Mouse (Mus musculus) hindbrain, embryonic 16.5 days (tissue): Measurements from ENCODE around the gene Cadps. TPM values are rescaled to one million over a fixed set of nuclear protein-coding genes. Genes with fewer than 3 reads are reported as not detected.

Experiments used
- ATAC-seq: fragments of 200-750 bp; cut with Nextera tagmentation; 2 replicates; pipeline ENCODE4 v1.8.0; 2017; ENCODE audit warnings: moderate TSS enrichment, moderate library complexity
- H3K27ac ChIP-seq: fragments of 300-500 bp; sonication (generic); 2 replicates; pipeline ENCODE4 v1.5.1; 2014; ENCODE audit warnings: low read depth, mild to moderate bottlenecking, control low read depth, low read length, moderate library complexity
- H3K27me3 ChIP-seq: fragments of 300-500 bp; sonication (generic); replicated peaks from 2 replicates; pipeline ENCODE4 v1.6.1; 2014; ENCODE audit warnings: low read length; ENCODE audit not compliant: control insufficient read depth, insufficient read depth
- H3K36me3 ChIP-seq: fragments of 300-500 bp; sonication (generic); 2 replicates; pipeline ENCODE4 v1.6.1; 2014; ENCODE audit warnings: mild to moderate bottlenecking, low read length, moderate library complexity, mixed read lengths; ENCODE audit not compliant: control insufficient read depth, insufficient read depth
- H3K4me1 ChIP-seq: fragments of 300-500 bp; sonication (generic); 2 replicates; pipeline ENCODE4 v1.6.1; 2014; ENCODE audit warnings: low read depth, low read length; ENCODE audit not compliant: control insufficient read depth, insufficient read depth
- H3K4me2 ChIP-seq: fragments of 300-500 bp; sonication (generic); 2 replicates; pipeline ENCODE4 v1.6.1; 2014; ENCODE audit warnings: mild to moderate bottlenecking, low read length, control low read depth, moderate library complexity
- H3K4me3 ChIP-seq: fragments of 300-500 bp; sonication (generic); 2 replicates; pipeline ENCODE4 v1.5.1; 2014; ENCODE audit warnings: mild to moderate bottlenecking, low read length, control low read depth, moderate library complexity
- H3K9ac ChIP-seq: fragments of 300-500 bp; sonication (generic); 2 replicates; pipeline ENCODE4 v1.6.1; 2014; ENCODE audit warnings: low read depth, mild to moderate bottlenecking, control low read depth, low read length, moderate library complexity
- H3K9me3 ChIP-seq: fragments of 300-500 bp; sonication (generic); 2 replicates; pipeline ENCODE4 v1.6.1; 2014; ENCODE audit warnings: mild to moderate bottlenecking, low read length, moderate library complexity; ENCODE audit not compliant: control insufficient read depth
- WGBS: fragments of 180-500 bp; shearing (Covaris S2); extraction: QIAGEN DNeasy Blood & Tissue Kit; methylation state at CpG from one replicate; pipeline ENCODE4 v1.1.7; 2014; 5-methylcytosine and 5-hydroxymethylcytosine counted together
- polyA plus RNA-seq: library from polyadenylated mRNA; unstranded; fragments of >200 nt; fragmentation: Nextera tagmentation; extraction: Ambion mirVana; gene quantifications from 2 replicates; pipeline ENCODE4 v1.2.1, GENCODE M21; 2015

The Cadps gene
- polyA plus RNA-seq, 1 experiment from 2014 or later = 49.0 TPM

- Histone ChIP-seq H3K27ac (peak overlapping the region; percentile 49), H3K36me3 (no peaks in the 10 kb centered on the region), H3K9me3 (no peaks in the 10 kb centered on the region), H3K4me1 (peaks cover 14% of the 10 kb centered on the region), H3K27me3 (no peaks in the 10 kb centered on the region), H3K4me2 (no peak overlapping the region), H3K9ac (no peak overlapping the region), H3K4me3 (no peak overlapping the region)
- 65% methylated on average over 7 of the region's 7 CpGs for WGBS
- ATAC-seq = peak; percentile 51
These were observed 263.8 kb downstream of the Cadps start for GRCm38 (mm10) chr14:12558920-12559573.

GRCm38 (mm10) chr14:12554486-12554885, 268.4 kb downstream of the Cadps start:
- Histone ChIP-seq H3K4me1 (peaks cover 10% of the 10 kb centered on the region), H3K4me3 (no peak overlapping the region), H3K36me3 (no peaks in the 10 kb centered on the region), H3K9ac (no peak overlapping the region), H3K4me2 (no peak overlapping the region), H3K27me3 (no peaks in the 10 kb centered on the region), H3K27ac (no peak overlapping the region), H3K9me3 (no peaks in the 10 kb centered on the region)
- no peak for ATAC-seq
- 64% methylated on average over 2 of the region's 2 CpGs for WGBS

- H3K27me3 ChIP-seq = no peaks in the 10 kb centered on the region
- no peak overlapping the region for H3K4me2 ChIP-seq
- H3K9ac ChIP-seq = no peak overlapping the region
- ATAC-seq = no peak
- no peak overlapping the region for H3K27ac ChIP-seq
- no peaks in the 10 kb centered on the region for H3K9me3 ChIP-seq
- WGBS = 43% methylated on average over 6 of the region's 6 CpGs
- peaks cover 2% of the 10 kb centered on the region; the same call in 1 of the 2 replicates for H3K36me3 ChIP-seq
- no peaks in the 10 kb centered on the region for H3K4me1 ChIP-seq
- H3K4me3 ChIP-seq = no peak overlapping the region
These were observed 271.5 kb downstream of the Cadps start for GRCm38 (mm10) chr14:12551353-12551752.

GRCm38 (mm10) chr14:12550931-12551330, 271.9 kb downstream of the Cadps start:
- Histone ChIP-seq H3K27ac (no peak overlapping the region), H3K9ac (no peak overlapping the region), H3K27me3 (no peaks in the 10 kb centered on the region), H3K4me3 (no peak overlapping the region), H3K4me2 (no peak overlapping the region), H3K9me3 (no peaks in the 10 kb centered on the region), H3K36me3 (peaks cover 6% of the 10 kb centered on the region), H3K4me1 (no peaks in the 10 kb centered on the region)
- no peak for ATAC-seq
- 47% methylated on average over 5 of the region's 5 CpGs for WGBS

- Histone ChIP-seq H3K9me3 (no peaks in the 10 kb centered on the region), H3K27ac (no peak overlapping the region), H3K36me3 (peaks cover 8% of the 10 kb centered on the region), H3K4me1 (no peaks in the 10 kb centered on the region), H3K4me2 (no peak overlapping the region), H3K4me3 (no peak overlapping the region), H3K9ac (no peak overlapping the region), H3K27me3 (no peaks in the 10 kb centered on the region)
- ATAC-seq = no peak
These were observed 273.6 kb downstream of the Cadps start for GRCm38 (mm10) chr14:12549290-12549689.

- H3K27me3 ChIP-seq = no peaks in the 10 kb centered on the region
- no peak overlapping the region for H3K4me2 ChIP-seq
- H3K4me3 ChIP-seq = no peak overlapping the region
- no peak overlapping the region for H3K27ac ChIP-seq
- H3K9me3 ChIP-seq = no peaks in the 10 kb centered on the region
- ATAC-seq = no peak
- no peak overlapping the region for H3K9ac ChIP-seq
- H3K4me1 ChIP-seq = no peaks in the 10 kb centered on the region
- WGBS = 97% methylated on average over 4 of the region's 4 CpGs
- peaks cover 8% of the 10 kb centered on the region for H3K36me3 ChIP-seq
These were observed 275.4 kb downstream of the Cadps start for GRCm38 (mm10) chr14:12547496-12547895.

GRCm38 (mm10) chr14:12541733-12542132, 281.1 kb downstream of the Cadps start:
- Histone ChIP-seq H3K4me2 (no peak overlapping the region), H3K9me3 (no peaks in the 10 kb centered on the region), H3K36me3 (peaks cover 6% of the 10 kb centered on the region; the same call in 1 of the 2 replicates), H3K27ac (no peak overlapping the region), H3K4me1 (no peaks in the 10 kb centered on the region), H3K4me3 (no peak overlapping the region), H3K27me3 (no peaks in the 10 kb centered on the region), H3K9ac (no peak overlapping the region)
- 43% methylated on average over 2 of the region's 2 CpGs for WGBS
- 0 out of 2 replicates have a peak, but pooled peaks have one; percentile 41 for ATAC-seq

GRCm38 (mm10) chr14:12539071-12539470, 283.8 kb downstream of the Cadps start:
- ATAC-seq = no peak
- Histone ChIP-seq H3K9me3 (no peaks in the 10 kb centered on the region), H3K27ac (no peak overlapping the region), H3K9ac (no peak overlapping the region), H3K4me2 (no peak overlapping the region), H3K4me3 (no peak overlapping the region), H3K27me3 (no peaks in the 10 kb centered on the region), H3K4me1 (no peaks in the 10 kb centered on the region), H3K36me3 (no peaks in the 10 kb centered on the region)
- 89% methylated on average over 5 of the region's 5 CpGs for WGBS

- 14% methylated on average over 1 of the region's 1 CpGs for WGBS
- H3K4me3 ChIP-seq = no peak overlapping the region
- ATAC-seq = peak; percentile 80
These were observed 291.8 kb downstream of the Cadps start for GRCm38 (mm10) chr14:12531101-12531500.

More at GRCm38 (mm10) chr14:12531101-12531500, 291.8 kb downstream of the Cadps start:
- Histone ChIP-seq H3K9ac (no peak overlapping the region), H3K36me3 (peaks cover 6% of the 10 kb centered on the region; the same call in 1 of the 2 replicates), H3K27me3 (no peaks in the 10 kb centered on the region), H3K9me3 (no peaks in the 10 kb centered on the region), H3K27ac (no peak overlapping the region), H3K4me1 (peaks cover 4% of the 10 kb centered on the region; the same call in 1 of the 2 replicates), H3K4me2 (no peak overlapping the region)
